Mouse (Mus musculus): Measurements from ENCODE around the gene Atxn7l3. TPM values are rescaled to one million over a fixed set of nuclear protein-coding genes. Genes with fewer than 3 reads are reported as not detected.

Gene Atxn7l3
- polyA plus RNA-seq, 1 experiment from 2014 or later = 22.0 TPM

Other genes with a start within 250 kb of the Atxn7l3 start
- gene Mpp2, start 208.1 kb downstream of the Atxn7l3 start, polyA plus RNA-seq (2014; fragmentation: Nextera tagmentation; extraction: Ambion mirVana) = 9.8 and 11.7 TPM in 2 replicates
- gene Ppy, start 195.3 kb downstream of the Atxn7l3 start, polyA plus RNA-seq (2014; fragmentation: Nextera tagmentation; extraction: Ambion mirVana) = not detected in 2 replicates
- 1.7 and 2.7 TPM in 2 replicates for gene Pyy, start 188.8 kb downstream of the Atxn7l3 start, polyA plus RNA-seq (2014; fragmentation: Nextera tagmentation; extraction: Ambion mirVana)
- gene Nags, start 151.1 kb downstream of the Atxn7l3 start, polyA plus RNA-seq (2014; fragmentation: Nextera tagmentation; extraction: Ambion mirVana) = 0.14 TPM in 1 of 2 replicates, not detected in the other
- 33.2 and 34.4 TPM in 2 replicates for gene Tmem101, start 140.2 kb downstream of the Atxn7l3 start, polyA plus RNA-seq (2014; fragmentation: Nextera tagmentation; extraction: Ambion mirVana)
- gene Lsm12, start 111.3 kb downstream of the Atxn7l3 start, polyA plus RNA-seq (2014; fragmentation: Nextera tagmentation; extraction: Ambion mirVana) = 76.0 and 80.1 TPM in 2 replicates
- 28.8 and 31.9 TPM in 2 replicates for gene G6pc3, start 107.0 kb downstream of the Atxn7l3 start, polyA plus RNA-seq (2014; fragmentation: Nextera tagmentation; extraction: Ambion mirVana)
- 32.2 and 36.6 TPM in 2 replicates for gene Hdac5, start 66.5 kb downstream of the Atxn7l3 start, polyA plus RNA-seq (2014; fragmentation: Nextera tagmentation; extraction: Ambion mirVana)
- gene BC030867, start 47.7 kb downstream of the Atxn7l3 start, polyA plus RNA-seq (2014; fragmentation: Nextera tagmentation; extraction: Ambion mirVana) = 13.2 and 14.0 TPM in 2 replicates
- 0.06 and 0.08 TPM in 2 replicates for gene Asb16, start 27.9 kb downstream of the Atxn7l3 start, polyA plus RNA-seq (2014; fragmentation: Nextera tagmentation; extraction: Ambion mirVana)
- gene Tmub2, start 11.7 kb downstream of the Atxn7l3 start, polyA plus RNA-seq (2014; fragmentation: Nextera tagmentation; extraction: Ambion mirVana) = 64.0 and 65.2 TPM in 2 replicates
- 82.1 and 83.4 TPM in 2 replicates for gene Ubtf, start 23.1 kb upstream of the Atxn7l3 start, polyA plus RNA-seq (2014; fragmentation: Nextera tagmentation; extraction: Ambion mirVana)
- 25.8 and 28.1 TPM in 2 replicates for gene Slc4a1, start 69.6 kb upstream of the Atxn7l3 start, polyA plus RNA-seq (2014; fragmentation: Nextera tagmentation; extraction: Ambion mirVana)
- 43.3 and 47.8 TPM in 2 replicates for gene Rundc3a, start 96.8 kb upstream of the Atxn7l3 start, polyA plus RNA-seq (2014; fragmentation: Nextera tagmentation; extraction: Ambion mirVana)
- 152 and 166 TPM in 2 replicates for gene Slc25a39, start 111.3 kb upstream of the Atxn7l3 start, polyA plus RNA-seq (2014; fragmentation: Nextera tagmentation; extraction: Ambion mirVana)
- 43.3 and 47.2 TPM in 2 replicates for gene Grn, start 133.7 kb upstream of the Atxn7l3 start, polyA plus RNA-seq (2014; fragmentation: Nextera tagmentation; extraction: Ambion mirVana)
- gene Fam171a2, start 151.1 kb upstream of the Atxn7l3 start, polyA plus RNA-seq (2014; fragmentation: Nextera tagmentation; extraction: Ambion mirVana) = 10.7 and 11.7 TPM in 2 replicates
- gene Itga2b, start 173.5 kb upstream of the Atxn7l3 start, polyA plus RNA-seq (2014; fragmentation: Nextera tagmentation; extraction: Ambion mirVana) = 3.9 and 5.5 TPM in 2 replicates

Data from hindbrain, embryonic 11.5 days (tissue).